Mouse (Mus musculus): ENCODE measurements around the gene Rpl9-ps1. TPM values are rescaled to one million over a fixed set of nuclear protein-coding genes. Genes with fewer than 3 reads are reported as not detected.

Gene Rpl9-ps1
- polyA plus RNA-seq, 1 experiment from 2014 or later, result not detected

DNA sequence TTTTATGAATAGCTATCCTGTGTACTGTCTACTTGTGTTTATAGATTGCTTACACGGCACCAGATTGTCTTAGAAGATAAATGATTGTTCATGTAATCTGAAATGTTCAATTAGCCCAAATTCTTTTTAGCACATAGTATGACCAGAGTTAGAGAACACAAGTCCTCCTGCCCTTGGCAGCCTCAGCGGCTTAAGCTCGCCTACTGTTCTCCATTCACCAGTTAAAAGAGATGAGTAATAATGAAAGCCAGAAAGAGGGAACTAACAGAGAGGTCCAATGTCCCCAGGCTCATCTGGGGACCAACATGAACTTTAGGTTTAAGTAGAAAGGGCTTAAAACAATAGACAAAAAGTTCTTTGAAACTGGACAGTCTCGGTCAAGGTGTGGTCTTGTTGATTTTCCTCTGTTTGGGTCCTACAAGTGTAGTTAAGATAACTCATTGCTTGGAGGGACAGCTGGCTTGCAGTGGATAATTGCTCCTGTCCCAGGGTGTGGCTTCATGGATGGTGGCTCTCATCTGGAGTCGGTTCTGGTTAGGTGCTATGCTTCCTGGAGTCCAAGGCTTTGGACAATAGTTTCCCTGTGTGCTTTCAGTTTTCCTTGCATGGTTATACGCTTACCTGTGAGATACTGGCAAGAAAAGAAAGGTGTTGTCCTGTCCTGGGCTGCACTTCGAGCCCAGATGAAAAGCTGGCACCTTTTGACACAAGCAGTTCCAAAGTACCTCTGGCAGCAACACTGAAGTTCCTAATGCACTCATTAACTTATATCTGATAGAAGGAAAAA is 49.6 kb downstream of the Rpl9-ps1 start:
- WGBS, result 73% methylated on average over 7 of the region's 7 CpGs
- Histone ChIP-seq H3K4me3 (ENCODE audit: low read depth, low read length) (no peak overlapping the region), H3K27me3 (replicated peaks; ENCODE audit: control insufficient read depth, insufficient read depth, low read length) (no peaks in the 10 kb centered on the region), H3K9me3 (ENCODE audit: control insufficient read depth, low read length) (no peaks in the 10 kb centered on the region), H3K36me3 (ENCODE audit: control insufficient read depth, insufficient read depth, low read length) (no peaks in the 10 kb centered on the region), H3K9ac (ENCODE audit: low read length) (no peak overlapping the region), H3K4me2 (ENCODE audit: low read length) (no peak overlapping the region), H3K4me1 (replicated peaks; ENCODE audit: control insufficient read depth, insufficient read depth, low read length) (no peaks in the 10 kb centered on the region), H3K27ac (ENCODE audit: low read depth) (no peak overlapping the region)
- no peak for ATAC-seq (replicated peaks; ENCODE audit: low FRiP score, low TSS enrichment, low read depth)
- DNase-seq (ENCODE audit: low spot score), result no peak

Other genes with a start within 250 kb of the Rpl9-ps1 start
- gene Rasl10b, start 236.5 kb downstream of the Rpl9-ps1 start, polyA plus RNA-seq (2014; fragmentation: Nextera tagmentation; extraction: Ambion mirVana), result 1.7 and 2.3 TPM in 2 replicates
- gene Gas2l2, start 216.2 kb downstream of the Rpl9-ps1 start, polyA plus RNA-seq (2014; fragmentation: Nextera tagmentation; extraction: Ambion mirVana), result 0.09 TPM in 1 of 2 replicates, not detected in the other
- gene 1700020L24Rik, start 207.9 kb downstream of the Rpl9-ps1 start, polyA plus RNA-seq (2014; fragmentation: Nextera tagmentation; extraction: Ambion mirVana), result 1.3 and 1.4 TPM in 2 replicates
- 1.2 and 1.5 TPM in 2 replicates for gene Mmp28, start 182.6 kb downstream of the Rpl9-ps1 start, polyA plus RNA-seq (2014; fragmentation: Nextera tagmentation; extraction: Ambion mirVana)
- 13.5 and 14.1 TPM in 2 replicates for gene Taf15, start 172.5 kb downstream of the Rpl9-ps1 start, polyA plus RNA-seq (2014; fragmentation: Nextera tagmentation; extraction: Ambion mirVana)
- not detected in 2 replicates for gene Heatr9, start 123.4 kb downstream of the Rpl9-ps1 start, polyA plus RNA-seq (2014; fragmentation: Nextera tagmentation; extraction: Ambion mirVana)
- 2.9 and 3.0 TPM in 2 replicates for gene Ccl5, start 115.1 kb downstream of the Rpl9-ps1 start, polyA plus RNA-seq (2014; fragmentation: Nextera tagmentation; extraction: Ambion mirVana)
- gene Ccl9, start 67.0 kb downstream of the Rpl9-ps1 start, polyA plus RNA-seq (2014; fragmentation: Nextera tagmentation; extraction: Ambion mirVana), result 6.0 and 6.8 TPM in 2 replicates
- gene Ccl6, start 52.5 kb downstream of the Rpl9-ps1 start, polyA plus RNA-seq (2014; fragmentation: Nextera tagmentation; extraction: Ambion mirVana), result 3.9 and 4.3 TPM in 2 replicates
- 0.32 and 0.65 TPM in 2 replicates for gene Ccl3, start 3.7 kb upstream of the Rpl9-ps1 start, polyA plus RNA-seq (2014; fragmentation: Nextera tagmentation; extraction: Ambion mirVana)
- 0.30 and 0.68 TPM in 2 replicates for gene Ccl4, start 17.0 kb upstream of the Rpl9-ps1 start, polyA plus RNA-seq (2014; fragmentation: Nextera tagmentation; extraction: Ambion mirVana)
- 0.50 and 2.6 TPM in 2 replicates for gene Wfdc17, start 58.4 kb upstream of the Rpl9-ps1 start, polyA plus RNA-seq (2014; fragmentation: Nextera tagmentation; extraction: Ambion mirVana)
- not detected in 2 replicates for gene Wfdc18, start 63.4 kb upstream of the Rpl9-ps1 start, polyA plus RNA-seq (2014; fragmentation: Nextera tagmentation; extraction: Ambion mirVana)
- gene Wfdc21, start 101.3 kb upstream of the Rpl9-ps1 start, polyA plus RNA-seq (2014; fragmentation: Nextera tagmentation; extraction: Ambion mirVana), result 0.65 TPM in 1 of 2 replicates, not detected in the other
- gene Heatr6, start 108.1 kb upstream of the Rpl9-ps1 start, polyA plus RNA-seq (2014; fragmentation: Nextera tagmentation; extraction: Ambion mirVana), result 24.0 and 28.4 TPM in 2 replicates
- 11.5 and 15.1 TPM in 2 replicates for gene Hnf1b, start 204.4 kb upstream of the Rpl9-ps1 start, polyA plus RNA-seq (2014; fragmentation: Nextera tagmentation; extraction: Ambion mirVana)

Data from intestine, embryonic 14.5 days (tissue).